ENCODE assay signal across 17 mouse cellular contexts in the genomic region with DNA sequence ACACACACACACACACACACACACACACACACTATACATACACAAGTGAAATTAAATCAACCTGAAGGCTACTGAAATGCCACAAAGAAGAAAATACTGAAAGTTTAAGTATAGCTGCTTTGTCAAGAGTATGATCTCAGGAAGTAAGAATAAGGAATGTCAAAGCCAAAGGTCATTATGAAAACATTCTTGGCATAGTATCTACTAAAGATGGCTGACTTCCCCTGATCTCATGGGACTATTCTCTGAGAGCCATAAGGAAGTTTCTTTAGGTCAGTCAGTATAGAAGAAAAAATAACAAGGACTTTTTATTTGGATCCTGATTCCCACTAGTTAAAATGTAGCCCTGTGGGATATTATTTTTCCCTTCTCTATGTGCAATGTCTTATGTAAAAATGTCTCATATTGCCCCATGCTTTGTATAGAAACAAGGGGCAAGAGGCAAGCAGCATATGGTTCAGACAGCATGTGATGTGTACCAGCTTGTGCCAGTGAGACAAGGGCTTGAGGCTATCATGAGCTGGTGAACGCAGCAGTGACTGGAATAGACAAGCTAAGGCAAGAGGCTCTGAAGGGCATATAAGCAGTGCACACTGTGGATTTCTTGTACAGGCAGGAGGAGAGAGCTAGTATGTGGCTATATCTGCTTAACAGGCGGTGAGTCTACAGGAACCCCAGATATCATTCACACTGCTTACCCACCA. TPM values are rescaled to one million over a fixed set of nuclear protein-coding genes. Genes with fewer than 3 reads are reported as not detected.
DNase-seq lines count a peak whose midpoint lies in the region; ATAC-seq and TF ChIP-seq lines count a peak whose summit lies in the region.
"Had no signal": no experiment of that assay in that cellular context is flagged by ENCODE, and none has a peak within 500 bp of the region (broad histone marks: within the 10 kb centered on the region; RNA-seq: fewer than 3 reads in every experiment).

No protein-coding gene starts in this region.

- WGBS in forebrain, embryonic 13.5 days: 90% methylated on average over 2 of the region's 2 CpGs
- WGBS in forebrain, embryonic 10.5 days: 89% methylated on average over 2 of the region's 2 CpGs
- WGBS in limb, embryonic 14.5 days: 67% methylated on average over 2 of the region's 2 CpGs
- WGBS in limb, embryonic 10.5 days: 93% methylated on average over 2 of the region's 2 CpGs

- no peak for DNase-seq in forebrain, embryonic 10.5 days (ENCODE audit: extremely low spot score, low spot score)
- peak; percentile 4 for DNase-seq in limb, embryonic 14.5 days (ENCODE audit: low spot score)
- no peak for DNase-seq in limb, embryonic 10.5 days (ENCODE audit: low spot score)
- peak; percentile 7 for DNase-seq in cerebellum, adult 11 months
- DNase-seq in cerebellum, postnatal 36 days: peak; percentile 22 to 30
- no peak for DNase-seq in gastrocnemius, adult 8-10 months (ENCODE audit: low spot score in 2 of 2)
- no peak for DNase-seq in frontal cortex, postnatal 10 days (ENCODE audit: low spot score in 2 of 2)
- DNase-seq: adrenal gland, postnatal 36 days; gastrocnemius, postnatal 14 days; kidney, postnatal 10 days; lung, postnatal 14 days had no signal

- no peak for TF ChIP-seq POLR2A in limb, embryonic 14.5 days (IDR thresholded peaks at IDR 0.05; ENCODE audit: borderline replicate concordance, extremely low read depth, insufficient read depth, insufficient read length)

- H3K4me1 ChIP-seq in forebrain, embryonic 13.5 days: no peaks in the 10 kb centered on the region
- H3K4me1 ChIP-seq in forebrain, embryonic 10.5 days: no peaks in the 10 kb centered on the region
- H3K4me1 ChIP-seq in limb, embryonic 14.5 days (ENCODE audit: control insufficient read depth, insufficient read depth, low read length): no peaks in the 10 kb centered on the region
- no peaks in the 10 kb centered on the region for H3K4me1 ChIP-seq in limb, embryonic 10.5 days
- H3K4me1 ChIP-seq: heart, embryonic 12.5 days had no signal

- H3K4me2 ChIP-seq in forebrain, embryonic 13.5 days: no peak overlapping the region
- no peak overlapping the region for H3K4me2 ChIP-seq in limb, embryonic 14.5 days (replicated peaks; ENCODE audit: low read depth, low read length, severe bottlenecking)
- H3K4me2 ChIP-seq: heart, embryonic 12.5 days; liver, embryonic 11.5 days had no signal

- H3K4me3 ChIP-seq in forebrain, embryonic 13.5 days: no peak overlapping the region
- no peak overlapping the region for H3K4me3 ChIP-seq in forebrain, embryonic 10.5 days
- H3K4me3 ChIP-seq in limb, embryonic 14.5 days (replicated peaks; ENCODE audit: low read length): no peak overlapping the region
- H3K4me3 ChIP-seq in limb, embryonic 10.5 days: no peak overlapping the region
- H3K4me3 ChIP-seq: heart, embryonic 12.5 days had no signal

- H3K9ac ChIP-seq in forebrain, embryonic 13.5 days: no peak overlapping the region
- no peak overlapping the region for H3K9ac ChIP-seq in limb, embryonic 14.5 days (ENCODE audit: low read depth, low read length, severe bottlenecking)
- H3K9ac ChIP-seq: heart, embryonic 12.5 days had no signal

- ATAC-seq in forebrain, embryonic 13.5 days: 0 out of 2 replicates have a peak, but pooled peaks have one; percentile 30
- no peak for ATAC-seq in limb, embryonic 14.5 days (ENCODE audit: low FRiP score, low read depth)

- H3K9me3 ChIP-seq in forebrain, embryonic 13.5 days (replicated peaks): no peaks in the 10 kb centered on the region
- no peaks in the 10 kb centered on the region for H3K9me3 ChIP-seq in forebrain, embryonic 10.5 days
- H3K9me3 ChIP-seq in limb, embryonic 14.5 days (ENCODE audit: control insufficient read depth, low read length): no peaks in the 10 kb centered on the region
- no peaks in the 10 kb centered on the region for H3K9me3 ChIP-seq in limb, embryonic 10.5 days (replicated peaks)
- H3K9me3 ChIP-seq: heart, embryonic 12.5 days had no signal

- H3K27me3 ChIP-seq in forebrain, embryonic 13.5 days: no peaks in the 10 kb centered on the region
- no peaks in the 10 kb centered on the region for H3K27me3 ChIP-seq in forebrain, embryonic 10.5 days (ENCODE audit: poor library complexity, severe bottlenecking)
- no peaks in the 10 kb centered on the region for H3K27me3 ChIP-seq in limb, embryonic 14.5 days (ENCODE audit: control insufficient read depth, insufficient read depth, low read length)
- no peaks in the 10 kb centered on the region for H3K27me3 ChIP-seq in limb, embryonic 10.5 days (ENCODE audit: low read depth, poor library complexity, severe bottlenecking)
- H3K27me3 ChIP-seq: heart, embryonic 12.5 days had no signal

- H3K27ac ChIP-seq in forebrain, embryonic 13.5 days: no peak overlapping the region
- no peak overlapping the region for H3K27ac ChIP-seq in forebrain, embryonic 10.5 days
- H3K27ac ChIP-seq in limb, embryonic 14.5 days (replicated peaks; ENCODE audit: low read depth, low read length): no peak overlapping the region
- no peak overlapping the region for H3K27ac ChIP-seq in limb, embryonic 10.5 days

- no peaks in the 10 kb centered on the region for H3K36me3 ChIP-seq in forebrain, embryonic 13.5 days (ENCODE audit: poor library complexity, severe bottlenecking)
- H3K36me3 ChIP-seq in forebrain, embryonic 10.5 days (replicated peaks): no peaks in the 10 kb centered on the region
- H3K36me3 ChIP-seq in limb, embryonic 14.5 days (ENCODE audit: control insufficient read depth, insufficient read depth, low read length): no peaks in the 10 kb centered on the region
- no peaks in the 10 kb centered on the region for H3K36me3 ChIP-seq in limb, embryonic 10.5 days
- H3K36me3 ChIP-seq: G1E; heart, embryonic 12.5 days had no signal

RNA-seq across cellular contexts. Expression of gene Pak7, which starts 36.2 kb away (rescaled TPM):
- 22.3 and 23.0 TPM in 2 replicates for polyA plus RNA-seq in forebrain, embryonic 13.5 days (2015; fragmentation: Nextera tagmentation; extraction: Ambion mirVana)
- 1.8 and 2.8 TPM in 2 replicates for polyA plus RNA-seq in forebrain, embryonic 10.5 days (2016; fragmentation: Nextera tagmentation; extraction: Ambion mirVana)
- polyA plus RNA-seq in limb, embryonic 14.5 days (2012; rRNA removed): 0.55 and 0.65 TPM in 2 replicates
- polyA plus RNA-seq in limb, embryonic 14.5 days (2014; fragmentation: Nextera tagmentation; extraction: Ambion mirVana): 0.90 and 0.95 TPM in 2 replicates
- 0.67 and 1.3 TPM in 2 replicates for polyA plus RNA-seq in limb, embryonic 10.5 days (2016; fragmentation: Nextera tagmentation; extraction: Ambion mirVana)
- total RNA-seq in gastrocnemius, adult 8-10 months (2022): under 1 TPM in 2 of 4 experiments, not detected in 2; 0.07 to 0.15 TPM
- total RNA-seq: gastrocnemius, postnatal 14 days had no signal
- polyA plus RNA-seq: C2C12; G1E; small intestine, adult 2 months had no signal

Comparison
In these comparisons a context has a peak if more than half of its experiments do, and no peak if none do; other contexts are left out.
1. DNase-seq: peak in limb, embryonic 14.5 days (single experiment), cerebellum, adult 11 months (single experiment) and cerebellum, postnatal 36 days (2 of 2); none in forebrain, embryonic 10.5 days (single experiment), limb, embryonic 10.5 days (single experiment), gastrocnemius, adult 8-10 months (0 of 2) and frontal cortex, postnatal 10 days (0 of 2).